Mouse (Mus musculus) neural tube, embryonic 11.5 days (tissue): Measurements from ENCODE around the gene Zfp618. TPM values are rescaled to one million over a fixed set of nuclear protein-coding genes. Genes with fewer than 3 reads are reported as not detected.

Experiments used
- ATAC-seq: fragments of 200-750 bp; cut with Nextera tagmentation; 2 replicates; pipeline ENCODE4 v1.8.0; 2017; ENCODE audit warnings: moderate number of reproducible peaks, mild to moderate bottlenecking, moderate TSS enrichment, moderate library complexity; ENCODE audit not compliant: insufficient read depth, low FRiP score, low TSS enrichment
- DNase-seq: peaks from one replicate; pipeline ENCODE4 v3.0.0-alpha.2; 2015; ENCODE audit warnings: low spot score
- H3K27ac ChIP-seq: fragments of 300-500 bp; sonication (generic); 2 replicates; pipeline ENCODE4 v1.5.1; 2014; ENCODE audit warnings: low read depth, mild to moderate bottlenecking, low read length
- H3K27me3 ChIP-seq: fragments of 300-500 bp; sonication (generic); 2 replicates; pipeline ENCODE4 v1.6.1; 2014; ENCODE audit warnings: mild to moderate bottlenecking, low read length, mixed read lengths; ENCODE audit not compliant: control insufficient read depth, insufficient read depth
- H3K36me3 ChIP-seq: fragments of 300-500 bp; sonication (generic); 2 replicates; pipeline ENCODE4 v1.6.1; 2014; ENCODE audit warnings: mild to moderate bottlenecking, low read length, moderate library complexity, mixed read lengths; ENCODE audit not compliant: control insufficient read depth, insufficient read depth
- H3K4me1 ChIP-seq: fragments of 300-500 bp; sonication (generic); 2 replicates; pipeline ENCODE4 v1.6.1; 2014; ENCODE audit warnings: low read length, mixed read lengths; ENCODE audit not compliant: control insufficient read depth, insufficient read depth
- H3K4me2 ChIP-seq: fragments of 300-500 bp; sonication (generic); 2 replicates; pipeline ENCODE4 v1.6.1; 2014; ENCODE audit warnings: low read depth, mild to moderate bottlenecking, moderate library complexity
- H3K4me3 ChIP-seq: fragments of 300-500 bp; sonication (generic); 2 replicates; pipeline ENCODE4 v1.5.1; 2014; ENCODE audit warnings: low read depth, low read length
- H3K9ac ChIP-seq: fragments of 300-500 bp; sonication (generic); 2 replicates; pipeline ENCODE4 v1.6.1; 2014; ENCODE audit warnings: mild to moderate bottlenecking, low read length
- H3K9me3 ChIP-seq: fragments of 300-500 bp; sonication (generic); 2 replicates; pipeline ENCODE4 v1.6.1; 2016; ENCODE audit warnings: low read length; ENCODE audit not compliant: control insufficient read depth
- WGBS: fragments of 180-500 bp; shearing (Covaris S2); extraction: QIAGEN DNeasy Blood & Tissue Kit; methylation state at CpG from one replicate; pipeline ENCODE4 v1.1.7; 2014; 5-methylcytosine and 5-hydroxymethylcytosine counted together
- polyA plus RNA-seq: library from polyadenylated mRNA; unstranded; fragments of >200 nt; fragmentation: Nextera tagmentation; extraction: Ambion mirVana; gene quantifications from 2 replicates; pipeline ENCODE4 v1.2.1, GENCODE M21; 2014

Zfp618 gene
- polyA plus RNA-seq, 1 experiment from 2014 or later, result 54.3 TPM

- Histone ChIP-seq H3K9me3 (no peaks in the 10 kb centered on the region), H3K27me3 (no peaks in the 10 kb centered on the region), H3K27ac (no peak overlapping the region), H3K4me2 (no peak overlapping the region), H3K36me3 (no peaks in the 10 kb centered on the region), H3K4me1 (peaks cover 3% of the 10 kb centered on the region; the same call in 1 of the 2 replicates), H3K4me3 (no peak overlapping the region), H3K9ac (no peak overlapping the region)
- DNase-seq (no peak), ATAC-seq (no peak)
- WGBS, result 53% methylated on average over 4 of the region's 4 CpGs
Observed at GRCm38 (mm10) chr4:63031240-63031639, 65.9 kb downstream of the Zfp618 start.

GRCm38 (mm10) chr4:63032581-63033006, 67.2 kb downstream of the Zfp618 start:
- WGBS, result 78% methylated on average over 9 of the region's 9 CpGs
- no peak overlapping the region for H3K27ac ChIP-seq
- no peaks in the 10 kb centered on the region for H3K36me3 ChIP-seq
- no peak overlapping the region for H3K4me3 ChIP-seq
- no peak overlapping the region for H3K9ac ChIP-seq
- H3K27me3 ChIP-seq, result no peaks in the 10 kb centered on the region
- peaks cover 3% of the 10 kb centered on the region; the same call in 1 of the 2 replicates for H3K4me1 ChIP-seq
- no peak overlapping the region for H3K4me2 ChIP-seq
- ATAC-seq (no peak), DNase-seq (no peak)
- no peaks in the 10 kb centered on the region for H3K9me3 ChIP-seq

GRCm38 (mm10) chr4:63033724-63034123, 68.4 kb downstream of the Zfp618 start:
- H3K36me3 ChIP-seq, result no peaks in the 10 kb centered on the region
- H3K4me3 ChIP-seq, result no peak overlapping the region
- no peaks in the 10 kb centered on the region for H3K27me3 ChIP-seq
- ATAC-seq, result no peak
- WGBS, result 35% methylated on average over 5 of the region's 5 CpGs
- H3K27ac ChIP-seq, result no peak overlapping the region
- no peak overlapping the region for H3K9ac ChIP-seq
- H3K4me1 ChIP-seq, result peaks cover 3% of the 10 kb centered on the region; the same call in 1 of the 2 replicates
- no peak for DNase-seq
- H3K9me3 ChIP-seq, result no peaks in the 10 kb centered on the region
- no peak overlapping the region for H3K4me2 ChIP-seq

DNA sequence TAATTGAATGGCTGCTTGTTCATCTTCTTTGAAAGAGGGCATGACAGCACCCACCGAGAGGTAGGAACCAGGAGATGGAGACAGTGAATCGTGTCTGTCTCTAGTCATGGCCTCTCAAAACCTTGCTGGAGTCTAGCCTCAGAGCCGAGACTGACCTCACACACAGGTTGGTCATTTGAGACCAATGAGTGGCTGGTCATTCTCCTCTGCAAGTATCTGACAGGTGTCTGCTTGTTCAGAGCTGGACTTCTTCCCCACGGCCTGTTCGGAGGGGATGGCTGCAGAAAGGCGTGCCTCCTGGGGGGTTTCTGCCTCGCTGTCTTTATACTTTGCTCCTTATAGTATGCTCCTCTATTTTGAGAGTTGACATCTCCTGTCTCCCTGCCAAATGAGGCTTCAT, 70.6 kb downstream of the Zfp618 start:
- DNase-seq, result no peak
- no peak overlapping the region for H3K4me3 ChIP-seq
- no peak overlapping the region for H3K27ac ChIP-seq
- H3K27me3 ChIP-seq, result no peaks in the 10 kb centered on the region
- no peak overlapping the region for H3K9ac ChIP-seq
- H3K9me3 ChIP-seq, result no peaks in the 10 kb centered on the region
- no peak for ATAC-seq
- WGBS, result 72% methylated on average over 7 of the region's 7 CpGs
- no peaks in the 10 kb centered on the region for H3K36me3 ChIP-seq
- H3K4me1 ChIP-seq, result no peaks in the 10 kb centered on the region
- no peak overlapping the region for H3K4me2 ChIP-seq

DNA sequence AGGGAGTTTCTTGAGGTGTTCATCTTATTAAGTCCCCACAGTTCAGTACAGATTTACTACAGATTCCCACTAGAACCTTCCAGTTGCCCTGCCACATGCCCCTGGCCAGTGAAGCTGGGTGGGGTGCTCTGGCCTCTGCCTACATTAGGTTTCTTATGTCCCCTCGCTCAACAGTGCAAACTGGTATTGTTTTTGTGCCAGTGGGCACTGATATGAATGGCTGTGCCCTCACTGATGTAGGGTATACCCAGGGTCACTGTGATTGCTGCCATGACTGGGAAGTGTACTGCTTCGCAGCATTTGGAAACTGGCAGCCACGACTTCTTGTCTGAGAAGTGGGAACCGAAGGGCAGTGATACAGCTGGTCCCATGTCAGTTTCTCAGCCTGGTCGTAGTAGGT, 71.4 kb downstream of the Zfp618 start:
- no peak overlapping the region for H3K4me2 ChIP-seq
- no peak overlapping the region for H3K27ac ChIP-seq
- no peak overlapping the region for H3K4me3 ChIP-seq
- no peaks in the 10 kb centered on the region for H3K27me3 ChIP-seq
- ATAC-seq (no peak), DNase-seq (no peak)
- no peak overlapping the region for H3K9ac ChIP-seq
- H3K9me3 ChIP-seq, result no peaks in the 10 kb centered on the region
- no peaks in the 10 kb centered on the region for H3K4me1 ChIP-seq
- H3K36me3 ChIP-seq, result no peaks in the 10 kb centered on the region
- WGBS, result 92% methylated on average over 5 of the region's 5 CpGs

DNA sequence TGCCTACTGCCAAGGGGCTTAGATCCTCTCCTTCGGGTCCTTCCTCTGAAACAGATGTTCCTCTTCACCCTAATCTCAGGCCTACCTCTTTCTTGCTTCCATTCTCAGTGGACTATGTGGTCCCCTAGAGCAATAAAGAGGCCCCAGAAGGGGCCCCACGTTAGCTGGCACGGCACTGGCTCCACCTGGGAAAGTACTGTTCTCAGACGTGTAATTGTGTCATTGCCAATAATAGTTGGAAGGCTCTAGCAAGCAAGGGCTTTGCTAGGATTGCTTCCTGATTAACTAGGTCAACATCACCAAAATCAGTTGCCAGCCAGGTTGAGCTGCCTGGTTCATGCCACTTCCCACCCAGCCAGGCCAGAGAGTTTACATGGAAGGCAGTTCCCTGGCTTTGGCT, 72.2 kb downstream of the Zfp618 start:
- DNase-seq (no peak), ATAC-seq (no peak)
- Histone ChIP-seq H3K4me2 (no peak overlapping the region), H3K9ac (no peak overlapping the region), H3K27ac (no peak overlapping the region), H3K27me3 (no peaks in the 10 kb centered on the region), H3K4me3 (no peak overlapping the region), H3K9me3 (no peaks in the 10 kb centered on the region), H3K36me3 (no peaks in the 10 kb centered on the region), H3K4me1 (no peaks in the 10 kb centered on the region)
- 68% methylated on average over 4 of the region's 4 CpGs for WGBS

DNA sequence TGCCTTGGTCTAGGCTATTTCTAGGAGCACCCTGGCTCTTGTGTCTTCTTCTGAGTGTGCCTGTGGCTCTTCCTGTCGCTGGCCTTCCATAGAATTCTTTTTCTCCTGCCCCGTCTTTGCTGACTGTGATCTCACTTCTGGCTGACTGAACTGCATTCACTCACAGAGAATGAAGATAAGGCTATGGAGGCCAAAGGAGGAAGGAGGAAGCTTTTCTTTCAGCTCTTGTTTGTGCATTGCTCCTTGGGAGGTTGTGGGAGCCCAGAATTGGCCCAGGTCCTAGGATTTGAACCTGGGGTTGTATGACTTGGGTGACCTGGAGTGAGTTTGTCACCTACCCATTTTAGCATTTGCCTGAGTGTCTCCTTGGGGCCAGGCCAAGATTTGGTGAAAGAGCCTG, 72.9 kb downstream of the Zfp618 start:
- Histone ChIP-seq H3K36me3 (no peaks in the 10 kb centered on the region), H3K27ac (no peak overlapping the region), H3K9ac (no peak overlapping the region), H3K9me3 (no peaks in the 10 kb centered on the region), H3K4me3 (no peak overlapping the region), H3K4me2 (no peak overlapping the region), H3K27me3 (no peaks in the 10 kb centered on the region), H3K4me1 (no peaks in the 10 kb centered on the region)
- ATAC-seq (no peak), DNase-seq (no peak)
- WGBS, result 86% methylated on average over 2 of the region's 2 CpGs

DNA sequence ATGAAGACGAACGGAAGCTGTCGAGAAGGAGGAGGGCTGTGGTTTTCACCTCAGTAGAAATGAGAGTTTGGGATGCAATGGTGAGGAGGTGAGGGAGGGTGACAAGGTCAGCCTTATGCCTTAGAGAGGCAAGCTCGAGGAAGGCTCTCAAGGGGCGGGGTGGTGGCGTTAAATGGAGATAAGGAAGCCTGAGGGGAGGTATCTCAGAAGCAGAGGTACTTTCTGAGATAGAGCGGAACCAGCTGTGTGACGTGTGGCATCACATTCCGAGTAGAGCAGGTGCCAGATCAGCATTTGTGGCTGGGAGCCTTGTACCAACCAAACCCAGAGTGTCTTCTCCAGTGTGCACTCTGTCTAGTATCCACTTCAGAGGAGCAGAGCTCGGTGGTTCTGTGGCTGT, 73.6 kb downstream of the Zfp618 start:
- Histone ChIP-seq H3K4me2 (no peak overlapping the region), H3K36me3 (no peaks in the 10 kb centered on the region), H3K27ac (no peak overlapping the region), H3K4me3 (no peak overlapping the region), H3K9ac (no peak overlapping the region), H3K9me3 (no peaks in the 10 kb centered on the region), H3K27me3 (no peaks in the 10 kb centered on the region), H3K4me1 (no peaks in the 10 kb centered on the region)
- ATAC-seq, result no peak
- DNase-seq, result no peak
- 89% methylated on average over 10 of the region's 10 CpGs for WGBS

DNA sequence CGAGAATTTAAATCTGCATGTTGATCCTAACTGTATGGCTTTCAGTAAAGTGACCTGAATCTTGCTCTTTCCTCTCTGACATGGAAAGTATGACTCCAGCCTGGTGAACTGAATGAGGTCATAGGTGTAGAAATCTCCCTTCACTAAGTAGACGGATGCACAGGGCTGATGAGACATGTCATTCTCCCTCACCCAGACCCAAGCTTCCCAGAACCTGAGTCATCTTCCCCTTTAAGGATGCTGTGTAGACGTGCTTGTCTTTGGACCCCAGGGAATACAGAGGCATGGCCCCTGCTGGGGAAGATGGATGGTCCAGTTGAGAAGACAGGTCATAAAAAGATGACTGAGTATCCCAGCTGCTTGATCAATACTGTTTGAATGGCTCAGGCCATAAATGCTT, 83.2 kb downstream of the Zfp618 start:
- whole genome bisulfite sequencing, result 77% methylated on average over 3 of the region's 3 CpGs
- no peak for ATAC-seq
- H3K27me3 ChIP-seq, result no peaks in the 10 kb centered on the region

More for the DNA sequence above, 83.2 kb downstream of the Zfp618 start:
- Histone ChIP-seq H3K4me1 (peaks cover 6% of the 10 kb centered on the region), H3K9ac (no peak overlapping the region), H3K27ac (no peak overlapping the region), H3K9me3 (no peaks in the 10 kb centered on the region), H3K4me2 (no peak overlapping the region), H3K4me3 (no peak overlapping the region), H3K36me3 (no peaks in the 10 kb centered on the region)
- no peak for DNase-seq
